Mouse (Mus musculus) thymus, adult 2 months (tissue): Measurements from ENCODE around the gene Ccdc85b.

Experiments
- CTCF ChIP-seq: fragments of 200-500 bp; IDR thresholded peaks from 2 replicates; pipeline ENCODE4 v1.5.1; 2012; ENCODE audit warnings: mild to moderate bottlenecking, control low read depth, low read length, moderate library complexity, borderline replicate concordance; ENCODE audit not compliant: control insufficient read depth, poor library complexity, insufficient read depth; ENCODE audit errors: extremely low read depth
- POLR2A ChIP-seq: fragments of 200-500 bp; IDR thresholded peaks from 2 replicates; pipeline ENCODE4 v1.6.1; 2012; ENCODE audit warnings: mild to moderate bottlenecking, low read length, control low read depth, moderate library complexity; ENCODE audit not compliant: control insufficient read depth, poor library complexity, insufficient read depth; ENCODE audit errors: extremely low read depth

DNA sequence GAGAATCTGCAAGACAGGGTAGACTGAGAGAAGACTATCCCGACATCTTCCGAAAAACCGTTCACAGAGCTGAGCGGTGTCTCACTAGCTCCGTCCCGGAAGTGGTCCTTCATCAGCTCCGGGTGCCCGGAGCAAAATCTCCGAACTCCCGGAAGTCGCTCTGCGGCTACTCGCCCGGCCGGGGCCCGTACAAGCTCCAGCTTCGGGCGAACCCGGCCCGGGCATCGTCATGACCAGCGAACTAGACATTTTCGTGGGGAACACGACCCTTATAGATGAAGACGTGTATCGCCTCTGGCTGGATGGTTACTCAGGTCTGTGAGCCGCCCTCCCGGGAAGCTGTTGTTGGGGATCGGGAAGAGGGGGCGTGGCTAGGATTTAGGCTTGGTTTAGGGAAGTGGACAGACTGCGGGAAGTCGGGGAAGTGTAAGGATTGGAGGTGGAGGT lies 2.8 kb upstream of the Ccdc85b start, which contains the start of gene Fibp:
- TF ChIP-seq POLR2A = peak; percentile 67; the same call in 1 of the 2 replicates
- no peak; the same call in 1 of the 2 replicates for TF ChIP-seq CTCF
